10 mouse cellular contexts compared by ENCODE assay signal in the genomic region with DNA sequence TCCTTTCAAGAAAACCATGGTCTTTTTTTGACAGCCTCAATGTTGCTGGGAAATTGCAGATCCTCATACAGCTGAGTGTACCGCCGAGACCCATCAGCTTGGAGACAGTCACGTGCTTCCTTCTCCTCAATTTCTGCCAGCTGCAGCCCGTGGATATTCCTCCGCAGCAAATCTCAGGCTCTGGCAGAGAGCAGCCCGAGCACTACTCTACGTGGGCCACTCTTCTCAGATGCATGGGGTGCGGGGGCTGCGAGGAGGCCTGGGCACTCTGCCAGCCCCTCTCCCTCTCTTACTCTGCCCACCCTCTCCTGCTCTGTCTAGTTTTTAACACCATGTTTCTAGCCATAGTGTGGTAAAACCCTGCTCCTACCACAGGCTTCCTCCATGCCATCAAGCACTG. TPM values are rescaled to one million over a fixed set of nuclear protein-coding genes. Genes with fewer than 3 reads are reported as not detected.
DNase-seq lines count a peak whose midpoint lies in the region; ATAC-seq and TF ChIP-seq lines count a peak whose summit lies in the region.
"Had no signal": no experiment of that assay in that cellular context is flagged by ENCODE, and none has a peak within 500 bp of the region (broad histone marks: within the 10 kb centered on the region; RNA-seq: fewer than 3 reads in every experiment).

No protein-coding gene starts in this region.

- TF ChIP-seq EP300 in lung, postnatal 0 days (IDR thresholded peaks at IDR 0.05): no peak

- no peaks in the 10 kb centered on the region for H3K4me1 ChIP-seq in hindbrain, embryonic 15.5 days (replicated peaks)
- peaks cover 8% of the 10 kb centered on the region; the same call in 1 of the 2 replicates for H3K4me1 ChIP-seq in hindbrain, embryonic 10.5 days (replicated peaks)
- no peaks in the 10 kb centered on the region for H3K4me1 ChIP-seq in embryonic facial prominence, embryonic 14.5 days (ENCODE audit: control insufficient read depth, insufficient read depth, low read length)
- peaks cover 6% of the 10 kb centered on the region; the same call in 1 of the 2 replicates for H3K4me1 ChIP-seq in limb, embryonic 14.5 days (ENCODE audit: control insufficient read depth, insufficient read depth, low read length)
- H3K4me1 ChIP-seq in lung, postnatal 0 days (ENCODE audit: insufficient read depth, low read depth, low read length): no peaks in the 10 kb centered on the region

- no peak overlapping the region for H3K4me2 ChIP-seq in hindbrain, embryonic 15.5 days
- H3K4me2 ChIP-seq in embryonic facial prominence, embryonic 14.5 days (ENCODE audit: low read depth, low read length): no peak overlapping the region
- H3K4me2 ChIP-seq in limb, embryonic 14.5 days (replicated peaks; ENCODE audit: low read depth, low read length, severe bottlenecking): no peak overlapping the region; the same call in 1 of the 2 replicates
- H3K4me2 ChIP-seq in lung, postnatal 0 days (replicated peaks; ENCODE audit: low read depth, low read length): no peak overlapping the region

- TF ChIP-seq POLR2A in limb, embryonic 14.5 days (IDR thresholded peaks at IDR 0.05; ENCODE audit: borderline replicate concordance, extremely low read depth, insufficient read depth, insufficient read length): no peak

- no peak overlapping the region for H3K4me3 ChIP-seq in hindbrain, embryonic 15.5 days
- H3K4me3 ChIP-seq in hindbrain, embryonic 10.5 days: no peak overlapping the region
- no peak overlapping the region for H3K4me3 ChIP-seq in embryonic facial prominence, embryonic 14.5 days (ENCODE audit: low read depth, low read length)
- no peak overlapping the region for H3K4me3 ChIP-seq in limb, embryonic 14.5 days (replicated peaks; ENCODE audit: low read length)
- H3K4me3 ChIP-seq in lung, postnatal 0 days (ENCODE audit: low read depth, low read length): no peak overlapping the region

- H3K27ac ChIP-seq in hindbrain, embryonic 15.5 days (replicated peaks): no peak overlapping the region
- H3K27ac ChIP-seq in hindbrain, embryonic 10.5 days: no peak overlapping the region
- no peak overlapping the region for H3K27ac ChIP-seq in embryonic facial prominence, embryonic 14.5 days (replicated peaks; ENCODE audit: low read depth, low read length)
- no peak overlapping the region for H3K27ac ChIP-seq in limb, embryonic 14.5 days (replicated peaks; ENCODE audit: low read depth, low read length)
- H3K27ac ChIP-seq in lung, postnatal 0 days (ENCODE audit: low read length): no peak overlapping the region

- 0 out of 2 replicates have a peak, but pooled peaks have one; percentile 56 for ATAC-seq in hindbrain, embryonic 15.5 days (ENCODE audit: low FRiP score, low read depth)
- ATAC-seq in embryonic facial prominence, embryonic 14.5 days (ENCODE audit: low read depth): peak; percentile 50; the same call in 1 of the 2 replicates
- peak; percentile 50; the same call in 1 of the 2 replicates for ATAC-seq in limb, embryonic 14.5 days (ENCODE audit: low FRiP score, low read depth)
- no peak for ATAC-seq in lung, postnatal 0 days

- H3K27me3 ChIP-seq in hindbrain, embryonic 15.5 days: no peaks in the 10 kb centered on the region
- no peaks in the 10 kb centered on the region for H3K27me3 ChIP-seq in hindbrain, embryonic 10.5 days (ENCODE audit: insufficient read depth, poor library complexity, severe bottlenecking)
- no peaks in the 10 kb centered on the region for H3K27me3 ChIP-seq in embryonic facial prominence, embryonic 14.5 days (replicated peaks; ENCODE audit: control insufficient read depth, insufficient read depth, low read length)
- no peaks in the 10 kb centered on the region for H3K27me3 ChIP-seq in limb, embryonic 14.5 days (ENCODE audit: control insufficient read depth, insufficient read depth, low read length)
- no peaks in the 10 kb centered on the region for H3K27me3 ChIP-seq in lung, postnatal 0 days (replicated peaks; ENCODE audit: insufficient read depth, low read length)

- H3K36me3 ChIP-seq in hindbrain, embryonic 15.5 days: no peaks in the 10 kb centered on the region
- H3K36me3 ChIP-seq in hindbrain, embryonic 10.5 days: no peaks in the 10 kb centered on the region
- no peaks in the 10 kb centered on the region for H3K36me3 ChIP-seq in embryonic facial prominence, embryonic 14.5 days (ENCODE audit: control insufficient read depth, insufficient read depth, low read length)
- H3K36me3 ChIP-seq in limb, embryonic 14.5 days (ENCODE audit: control insufficient read depth, insufficient read depth, low read length): no peaks in the 10 kb centered on the region
- H3K36me3 ChIP-seq in lung, postnatal 0 days (ENCODE audit: insufficient read depth, low read length): no peaks in the 10 kb centered on the region

- no peak for TF ChIP-seq CTCF in lung, postnatal 0 days (IDR thresholded peaks at IDR 0.05)

- no peaks in the 10 kb centered on the region for H3K9me3 ChIP-seq in hindbrain, embryonic 15.5 days
- H3K9me3 ChIP-seq in hindbrain, embryonic 10.5 days: no peaks in the 10 kb centered on the region
- H3K9me3 ChIP-seq in embryonic facial prominence, embryonic 14.5 days (ENCODE audit: control insufficient read depth, low read length): no peaks in the 10 kb centered on the region
- no peaks in the 10 kb centered on the region for H3K9me3 ChIP-seq in limb, embryonic 14.5 days (ENCODE audit: control insufficient read depth, low read length)
- H3K9me3 ChIP-seq in lung, postnatal 0 days (ENCODE audit: low read length): no peaks in the 10 kb centered on the region

- WGBS in hindbrain, embryonic 15.5 days: 50% methylated on average over 9 of the region's 9 CpGs
- WGBS in hindbrain, embryonic 10.5 days: 92% methylated on average over 9 of the region's 9 CpGs
- WGBS in embryonic facial prominence, embryonic 14.5 days: 55% methylated on average over 9 of the region's 9 CpGs
- WGBS in limb, embryonic 14.5 days: 39% methylated on average over 9 of the region's 9 CpGs
- WGBS in lung, postnatal 0 days: 39% methylated on average over 9 of the region's 9 CpGs

- DNase-seq in hindbrain, embryonic 10.5 days (ENCODE audit: low spot score): no peak
- DNase-seq in embryonic facial prominence, embryonic 14.5 days (ENCODE audit: low spot score): peak; percentile 14
- DNase-seq in frontal cortex, postnatal 36 days (ENCODE audit: low spot score in 2 of 2): peak; percentile 68 to 80
- no peak for DNase-seq in limb, embryonic 14.5 days (ENCODE audit: low spot score)
- DNase-seq in spleen, postnatal 4 days (ENCODE audit: low spot score in 2 of 2): no peak
- DNase-seq in adrenal gland, postnatal 10 days: no peak
- no peak for DNase-seq in lung, postnatal 0 days (ENCODE audit: low spot score)
- DNase-seq: cerebellum, adult 9-11 months; retina, postnatal 1 day had no signal

- H3K9ac ChIP-seq in hindbrain, embryonic 15.5 days: no peak overlapping the region
- H3K9ac ChIP-seq in embryonic facial prominence, embryonic 14.5 days (ENCODE audit: low read depth, low read length): no peak overlapping the region
- no peak overlapping the region for H3K9ac ChIP-seq in limb, embryonic 14.5 days (ENCODE audit: low read depth, low read length, severe bottlenecking)
- H3K9ac ChIP-seq in lung, postnatal 0 days (replicated peaks; ENCODE audit: low read depth): no peak overlapping the region

RNA-seq across cellular contexts. Expression of gene Amph, which starts 55.1 kb away (rescaled TPM):
- 65.7 and 71.9 TPM in 2 replicates for polyA plus RNA-seq in hindbrain, embryonic 15.5 days (2015; fragmentation: Nextera tagmentation; extraction: Ambion mirVana)
- 5.2 and 8.9 TPM in 2 replicates for polyA plus RNA-seq in hindbrain, embryonic 10.5 days (2016; fragmentation: Nextera tagmentation; extraction: Ambion mirVana)
- polyA plus RNA-seq in embryonic facial prominence, embryonic 14.5 days (2014; fragmentation: Nextera tagmentation; extraction: Ambion mirVana): 3.3 and 3.7 TPM in 2 replicates
- 2.2 and 2.4 TPM in 2 replicates for polyA plus RNA-seq in limb, embryonic 14.5 days (2012; rRNA removed)
- polyA plus RNA-seq in limb, embryonic 14.5 days (2014; fragmentation: Nextera tagmentation; extraction: Ambion mirVana): 1.3 and 1.9 TPM in 2 replicates
- total RNA-seq in adrenal gland, postnatal 10 days (2021): 1 to 10 TPM; 4.7 to 6.2 TPM
- polyA plus RNA-seq in lung, postnatal 0 days (2015; fragmentation: Nextera tagmentation; extraction: Ambion mirVana): 4.5 and 6.2 TPM in 2 replicates

Comparison
In these comparisons a context has a peak if more than half of its experiments do, and no peak if none do; other contexts are left out.
1. DNase-seq: peak in embryonic facial prominence, embryonic 14.5 days (single experiment) and frontal cortex, postnatal 36 days (2 of 2); none in hindbrain, embryonic 10.5 days (single experiment), limb, embryonic 14.5 days (single experiment), spleen, postnatal 4 days (0 of 2), adrenal gland, postnatal 10 days (single experiment) and lung, postnatal 0 days (single experiment).